Mouse (Mus musculus) liver, embryonic 16.5 days (tissue): ENCODE results near the gene Ap1g2. TPM values are rescaled to one million over a fixed set of nuclear protein-coding genes. Genes with fewer than 3 reads are reported as not detected.

Experiments used
- ATAC-seq: fragments of 200-750 bp; cut with Nextera tagmentation; 2 replicates; pipeline ENCODE4 v1.8.0; 2017; ENCODE audit warnings: low read depth, mild to moderate bottlenecking, moderate number of reproducible peaks, moderate library complexity
- H3K27ac ChIP-seq: fragments of 300-500 bp; sonication (generic); 2 replicates; pipeline ENCODE4 v1.5.1; 2014; ENCODE audit warnings: mild to moderate bottlenecking, low read length
- H3K27me3 ChIP-seq: fragments of 300-500 bp; sonication (generic); 2 replicates; pipeline ENCODE4 v1.6.1; 2014; ENCODE audit warnings: low read depth, low read length, mixed read lengths; ENCODE audit not compliant: control insufficient read depth, insufficient read depth
- H3K36me3 ChIP-seq: fragments of 300-500 bp; sonication (generic); 2 replicates; pipeline ENCODE4 v1.6.1; 2014; ENCODE audit warnings: mild to moderate bottlenecking; ENCODE audit not compliant: control insufficient read depth, insufficient read depth
- H3K4me1 ChIP-seq: fragments of 300-500 bp; sonication (generic); 2 replicates; pipeline ENCODE4 v1.6.1; 2014; ENCODE audit warnings: low read depth, low read length, mixed read lengths; ENCODE audit not compliant: control insufficient read depth
- H3K4me2 ChIP-seq: fragments of 300-500 bp; sonication (generic); 2 replicates; pipeline ENCODE4 v1.6.1; 2014; ENCODE audit warnings: low read depth, low read length, mixed read lengths
- H3K4me3 ChIP-seq: fragments of 300-500 bp; sonication (generic); 2 replicates; pipeline ENCODE4 v1.5.1; 2014; ENCODE audit warnings: low read depth, mild to moderate bottlenecking, low read length
- H3K9ac ChIP-seq: fragments of 300-500 bp; sonication (generic); 2 replicates; pipeline ENCODE4 v1.6.1; 2014; ENCODE audit warnings: low read depth, low read length
- H3K9me3 ChIP-seq: fragments of 300-500 bp; sonication (generic); replicated peaks from 2 replicates; pipeline ENCODE4 v1.6.1; 2016; ENCODE audit warnings: low read length; ENCODE audit not compliant: control insufficient read depth
- WGBS: fragments of 180-500 bp; shearing (Covaris S2); extraction: QIAGEN DNeasy Blood & Tissue Kit; methylation state at CpG from one replicate; pipeline ENCODE4 v1.1.7; 2014; ENCODE audit not compliant: insufficient replicate concordance; 5-methylcytosine and 5-hydroxymethylcytosine counted together
- polyA plus RNA-seq: library from polyadenylated mRNA; unstranded; fragments of >200 nt; fragmentation: Nextera tagmentation; extraction: Ambion mirVana; gene quantifications from 2 replicates; pipeline ENCODE4 v1.2.1, GENCODE M21; 2015

Gene Ap1g2
- polyA plus RNA-seq, 1 experiment from 2014 or later = 19.8 TPM

DNA sequence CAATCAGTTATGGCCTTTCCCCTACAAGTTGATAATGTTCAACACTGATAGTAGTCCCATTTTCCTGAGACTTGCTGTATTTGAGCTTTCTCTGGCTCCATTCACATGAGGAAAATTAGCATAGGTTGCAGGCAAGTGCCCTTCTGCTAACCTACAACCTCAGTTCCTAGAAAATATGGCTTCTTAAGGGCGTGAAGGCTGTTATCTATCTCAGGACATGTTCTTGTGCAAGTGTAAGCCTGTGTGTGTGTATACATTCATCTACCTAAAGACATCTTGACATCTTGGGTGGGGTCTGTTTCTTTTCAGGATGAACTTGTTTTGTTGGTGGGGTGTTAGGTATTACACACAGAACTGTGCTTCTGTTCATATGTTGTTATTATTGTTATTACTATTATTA lies 47.4 kb downstream of the Ap1g2 start:
- Histone ChIP-seq H3K4me3 (no peak overlapping the region), H3K9me3 (no peaks in the 10 kb centered on the region), H3K36me3 (no peaks in the 10 kb centered on the region), H3K4me2 (no peak overlapping the region), H3K4me1 (peaks cover 38% of the 10 kb centered on the region), H3K27me3 (no peaks in the 10 kb centered on the region), H3K9ac (no peak overlapping the region), H3K27ac (peak overlapping the region; percentile 18)
- no peak for ATAC-seq
- 21% methylated on average over 1 of the region's 1 CpGs for WGBS

DNA sequence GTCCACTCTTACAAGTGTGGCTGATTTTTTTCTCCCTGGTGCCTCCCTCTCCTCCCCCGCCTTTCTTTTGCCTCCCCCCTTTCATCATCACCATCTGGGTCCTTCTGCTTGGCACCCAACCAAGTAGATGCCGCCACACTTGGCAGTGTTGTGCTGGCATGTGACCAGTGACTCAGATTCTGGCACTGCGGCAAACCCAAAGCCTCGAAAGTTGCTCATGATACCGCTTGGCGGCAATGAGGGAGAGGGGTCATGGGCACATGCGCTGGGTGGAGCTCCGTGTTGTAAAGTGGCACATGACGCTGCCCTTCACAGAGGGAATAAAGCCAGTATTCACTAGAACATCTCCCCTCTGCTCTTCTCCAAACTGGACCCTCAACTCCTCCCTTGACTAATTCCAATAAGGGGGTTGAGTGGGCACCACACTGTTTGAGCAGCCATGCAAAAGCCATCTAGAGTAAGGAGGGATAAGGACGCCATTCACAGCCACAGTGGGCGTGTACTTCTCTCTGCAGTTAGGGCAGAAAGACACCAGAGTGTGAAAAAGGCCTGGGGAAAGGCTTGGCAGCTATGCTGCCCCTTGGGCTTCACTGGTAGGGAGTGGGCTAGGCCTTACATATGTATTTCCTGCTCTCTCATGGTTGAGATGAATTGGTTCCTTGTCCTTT lies 51.1 kb downstream of the Ap1g2 start:
- Histone ChIP-seq H3K9me3 (no peaks in the 10 kb centered on the region), H3K27ac (no peak overlapping the region), H3K4me2 (no peak overlapping the region), H3K27me3 (no peaks in the 10 kb centered on the region), H3K4me3 (no peak overlapping the region), H3K4me1 (peaks cover 17% of the 10 kb centered on the region), H3K9ac (no peak overlapping the region), H3K36me3 (no peaks in the 10 kb centered on the region)
- no peak for ATAC-seq
- 71% methylated on average over 11 of the region's 11 CpGs for WGBS

DNA sequence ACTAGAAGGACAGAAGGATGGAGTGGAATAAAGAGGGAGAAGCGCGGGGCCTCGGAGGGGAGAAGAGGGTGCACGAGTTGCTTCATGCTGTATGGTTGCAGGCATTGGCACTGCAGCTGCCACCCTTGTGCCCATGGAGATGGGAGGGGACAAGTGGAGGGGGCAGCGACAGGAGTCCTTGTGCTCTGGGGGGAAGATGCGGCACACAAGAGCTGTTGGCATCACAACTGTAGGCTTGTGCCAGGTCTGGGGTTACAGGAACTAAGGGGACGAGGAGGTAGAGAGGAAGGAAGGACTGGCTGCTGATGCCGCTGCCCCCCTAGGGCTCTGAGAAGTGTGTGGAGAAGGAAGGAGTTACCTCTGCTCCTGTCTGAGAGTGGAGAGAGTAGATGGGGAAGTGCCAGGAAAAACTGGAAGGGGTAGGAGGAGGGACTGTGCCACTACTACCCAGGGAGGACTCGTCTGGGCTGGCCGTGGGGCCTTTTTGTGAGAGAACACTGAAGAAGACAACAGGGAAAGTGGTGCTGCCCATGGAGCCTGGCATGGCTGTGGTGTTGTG lies 52.1 kb downstream of the Ap1g2 start:
- ATAC-seq = no peak
- H3K4me3 ChIP-seq = no peak overlapping the region
- H3K27me3 ChIP-seq = no peaks in the 10 kb centered on the region
- peaks cover 10% of the 10 kb centered on the region for H3K4me1 ChIP-seq
- 67% methylated on average over 10 of the region's 10 CpGs for WGBS
- H3K36me3 ChIP-seq = no peaks in the 10 kb centered on the region
- no peak overlapping the region for H3K27ac ChIP-seq
- no peak overlapping the region for H3K4me2 ChIP-seq
- no peaks in the 10 kb centered on the region for H3K9me3 ChIP-seq
- H3K9ac ChIP-seq = no peak overlapping the region

DNA sequence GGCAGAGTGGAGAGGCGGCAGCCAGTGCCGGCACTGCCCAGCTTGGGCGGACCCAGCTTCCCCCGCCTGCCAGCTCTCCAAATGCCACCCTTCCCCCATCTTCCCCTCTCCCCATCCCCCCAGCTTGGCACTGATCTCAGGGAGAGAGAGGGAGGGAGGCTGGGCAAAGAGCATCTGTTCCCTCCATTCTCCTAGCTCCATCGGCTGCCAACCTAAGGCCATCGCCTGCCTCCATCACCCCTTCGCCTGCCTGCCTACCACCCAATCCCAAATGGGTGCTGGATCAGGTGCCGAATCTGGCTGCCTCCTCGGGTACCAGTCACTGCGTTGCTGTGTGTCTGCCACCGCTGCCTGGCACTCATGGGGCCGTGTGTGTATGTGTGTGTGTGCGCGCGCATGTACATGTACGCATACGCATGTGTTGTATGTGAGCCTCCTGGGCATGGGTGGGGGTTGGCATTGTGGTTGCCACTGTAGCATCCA lies 52.6 kb downstream of the Ap1g2 start:
- Histone ChIP-seq H3K4me3 (no peak overlapping the region), H3K4me1 (peaks cover 4% of the 10 kb centered on the region), H3K36me3 (no peaks in the 10 kb centered on the region), H3K4me2 (no peak overlapping the region), H3K9me3 (no peaks in the 10 kb centered on the region), H3K27me3 (no peaks in the 10 kb centered on the region), H3K27ac (no peak overlapping the region), H3K9ac (no peak overlapping the region)
- 76% methylated on average over 17 of the region's 17 CpGs for WGBS
- ATAC-seq = no peak

DNA sequence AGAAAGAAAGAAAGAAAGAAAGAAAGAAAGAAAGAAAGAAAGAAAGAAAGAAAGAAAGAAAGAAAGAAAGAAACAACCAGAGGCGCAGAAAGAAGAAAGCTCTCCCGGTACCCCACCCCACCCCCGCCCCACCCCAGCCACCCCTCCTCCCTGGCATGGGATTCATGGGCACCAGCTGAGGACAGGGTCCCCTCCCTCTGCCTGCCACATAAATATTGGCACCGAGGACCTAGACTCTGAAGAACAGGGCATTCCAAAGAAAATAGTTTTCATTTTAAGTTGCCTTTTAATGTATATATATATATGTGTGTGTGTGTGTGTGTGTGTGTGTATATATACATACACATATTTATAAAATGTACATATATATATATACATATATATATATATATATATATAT lies 53.3 kb downstream of the Ap1g2 start:
- no peak for ATAC-seq
- Histone ChIP-seq H3K36me3 (no peaks in the 10 kb centered on the region), H3K4me2 (no peak overlapping the region), H3K9me3 (no peaks in the 10 kb centered on the region), H3K27me3 (no peaks in the 10 kb centered on the region), H3K9ac (no peak overlapping the region), H3K4me1 (no peaks in the 10 kb centered on the region), H3K4me3 (no peak overlapping the region), H3K27ac (no peak overlapping the region)
- WGBS = 69% methylated on average over 4 of the region's 4 CpGs

DNA sequence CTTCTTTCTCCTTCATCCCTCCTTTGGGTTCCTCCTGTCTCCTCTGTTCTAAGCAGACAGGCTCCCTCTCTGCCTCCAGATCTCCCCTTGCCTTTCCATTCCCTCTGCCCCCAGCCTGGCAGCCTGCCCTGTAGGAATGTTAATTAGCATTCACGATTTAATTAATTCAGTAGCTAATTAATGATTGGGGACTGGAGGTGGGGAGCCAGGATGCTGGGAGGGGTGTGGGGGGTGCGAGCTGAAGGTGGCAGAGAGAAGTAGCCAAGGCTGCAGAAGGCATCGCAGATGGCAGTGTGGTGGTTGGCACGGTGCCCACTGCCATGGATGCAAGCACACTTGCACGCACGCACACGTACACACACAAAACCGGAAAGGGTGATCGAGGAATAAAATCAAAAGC lies 53.9 kb downstream of the Ap1g2 start:
- H3K27ac ChIP-seq = no peak overlapping the region
- H3K4me3 ChIP-seq = no peak overlapping the region
- H3K27me3 ChIP-seq = no peaks in the 10 kb centered on the region
- H3K4me2 ChIP-seq = no peak overlapping the region
- no peak overlapping the region for H3K9ac ChIP-seq
- ATAC-seq = no peak
- 76% methylated on average over 9 of the region's 9 CpGs for WGBS
- H3K36me3 ChIP-seq = no peaks in the 10 kb centered on the region
- H3K4me1 ChIP-seq = no peaks in the 10 kb centered on the region
- no peaks in the 10 kb centered on the region for H3K9me3 ChIP-seq

Other genes starting within 250 kb of the Ap1g2 start
- gene Homez, start 235.6 kb downstream of the Ap1g2 start, polyA plus RNA-seq = 2.4 and 2.7 TPM in 2 replicates
- gene Ppp1r3e, start 229.0 kb downstream of the Ap1g2 start, polyA plus RNA-seq = 0.51 and 0.55 TPM in 2 replicates
- 0.42 and 0.69 TPM in 2 replicates for gene Bcl2l2, start 223.2 kb downstream of the Ap1g2 start, polyA plus RNA-seq
- 0.11 TPM in 1 of 2 replicates, not detected in the other for gene Gm20521, start 223.2 kb downstream of the Ap1g2 start, polyA plus RNA-seq
- gene Pabpn1, start 214.1 kb downstream of the Ap1g2 start, polyA plus RNA-seq = 30.1 and 32.0 TPM in 2 replicates
- gene Slc22a17, start 193.5 kb downstream of the Ap1g2 start, polyA plus RNA-seq = 1.3 and 1.5 TPM in 2 replicates
- 0.26 and 0.42 TPM in 2 replicates for gene Efs, start 180.5 kb downstream of the Ap1g2 start, polyA plus RNA-seq
- not detected in 2 replicates for gene Il25, start 173.9 kb downstream of the Ap1g2 start, polyA plus RNA-seq
- 0.20 TPM in 1 of 2 replicates, not detected in the other for gene Cmtm5, start 170.3 kb downstream of the Ap1g2 start, polyA plus RNA-seq
- 0.51 and 0.54 TPM in 2 replicates for gene Myh6, start 139.7 kb downstream of the Ap1g2 start, polyA plus RNA-seq
- gene Gm17428, start 129.7 kb downstream of the Ap1g2 start, polyA plus RNA-seq = not detected in 2 replicates
- gene Myh7, start 112.0 kb downstream of the Ap1g2 start, polyA plus RNA-seq = 1.8 and 3.1 TPM in 2 replicates
- 28.8 and 32.0 TPM in 2 replicates for gene Ngdn, start 91.1 kb downstream of the Ap1g2 start, polyA plus RNA-seq
- gene Zfhx2, start 14.3 kb downstream of the Ap1g2 start, polyA plus RNA-seq = 0.84 and 1.1 TPM in 2 replicates
- gene Thtpa, start 11.8 kb downstream of the Ap1g2 start, polyA plus RNA-seq = 5.1 and 5.3 TPM in 2 replicates
- not detected in 2 replicates for gene Jph4, start 10.3 kb upstream of the Ap1g2 start, polyA plus RNA-seq
- gene Dhrs2, start 115.4 kb upstream of the Ap1g2 start, polyA plus RNA-seq = not detected in 2 replicates